Mouse (Mus musculus) heart, adult 18-20 months (tissue): ENCODE data around the gene Olfr131. TPM values are rescaled to one million over a fixed set of nuclear protein-coding genes. Genes with fewer than 3 reads are reported as not detected.
"Not testable (repeated sequence)": the region's sequence is repeated elsewhere in the genome, so short reads cannot be mapped to it uniquely, and the experiment has no call there.

ENCODE experiments used
- DNase-seq, 2 experiments: peaks; one replicate each; pipeline ENCODE4 v3.0.0; 2021 to 2022; ENCODE audit warnings: mixed read lengths in 1 of 2
- long read RNA-seq, 2 experiments: library from polyadenylated mRNA; stranded (forward); transcript quantifications; one replicate each; pipeline ENCODE4 v2.0.0; 2021
- total RNA-seq, 2 experiments: library from RNA; stranded (reverse); gene quantifications; 2 replicates each; pipeline ENCODE4 v1.2.3; 2021

Olfr131 gene
- total RNA-seq: not detected
- long read RNA-seq, experiment 1: 0 reads
- long read RNA-seq, experiment 2: 0 reads

DNA sequence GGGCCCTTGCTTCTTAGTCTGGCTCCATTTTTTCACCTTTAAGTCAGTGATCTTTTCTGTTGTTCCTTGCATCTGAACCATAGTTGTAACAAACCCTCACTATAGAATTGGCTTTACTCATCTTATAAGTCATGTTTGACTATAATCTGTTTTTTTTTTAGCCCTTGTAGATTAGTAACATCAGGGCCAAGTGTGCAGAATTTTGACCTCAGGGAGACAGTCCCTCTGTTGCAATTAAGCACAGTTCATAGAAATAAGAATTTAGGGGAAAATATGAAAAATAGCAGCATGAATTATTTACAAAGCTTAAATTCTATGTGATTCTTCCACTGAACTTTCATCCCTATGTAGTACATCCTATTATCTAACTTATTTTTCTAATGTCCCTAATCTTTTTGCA is at the start of gene Olfr131:
TSS of gene Olfr131 (minus strand) at position 101 of the 400 bp plus-strand sequence.
- DNase-seq: no peak

DNA sequence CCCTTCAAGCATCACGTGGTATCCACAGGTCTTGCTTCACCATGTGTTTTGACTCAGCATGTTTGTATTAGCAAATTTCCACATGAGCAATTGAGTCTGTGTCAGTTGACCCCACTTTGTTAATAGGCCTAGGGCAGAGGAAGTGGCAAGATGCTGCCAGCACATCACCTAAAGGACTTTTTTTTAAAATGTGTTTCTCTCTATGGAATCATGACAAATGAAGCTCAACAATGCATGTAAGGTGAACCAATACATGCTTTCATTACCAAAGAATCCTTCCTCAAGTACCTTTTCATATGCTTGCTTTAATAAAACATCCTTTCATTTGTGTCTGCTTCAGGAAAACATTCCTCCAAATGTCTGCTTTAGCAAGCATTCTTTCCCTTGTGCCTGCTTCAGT is 45.9 kb upstream of the Olfr131 start, which contains the start of gene Olfr132:
TSS of gene Olfr132 (minus strand) at position 101 of the 400 bp plus-strand sequence.
- no peak for DNase-seq

- DNase-seq: not testable (repeated sequence)
Measured at GRCm38 (mm10) chr17:38125371-38125770, 36.9 kb upstream of the Olfr131 start.

GRCm38 (mm10) chr17:38124199-38124598 is 35.7 kb upstream of the Olfr131 start:
- not testable (repeated sequence) for DNase-seq

DNA sequence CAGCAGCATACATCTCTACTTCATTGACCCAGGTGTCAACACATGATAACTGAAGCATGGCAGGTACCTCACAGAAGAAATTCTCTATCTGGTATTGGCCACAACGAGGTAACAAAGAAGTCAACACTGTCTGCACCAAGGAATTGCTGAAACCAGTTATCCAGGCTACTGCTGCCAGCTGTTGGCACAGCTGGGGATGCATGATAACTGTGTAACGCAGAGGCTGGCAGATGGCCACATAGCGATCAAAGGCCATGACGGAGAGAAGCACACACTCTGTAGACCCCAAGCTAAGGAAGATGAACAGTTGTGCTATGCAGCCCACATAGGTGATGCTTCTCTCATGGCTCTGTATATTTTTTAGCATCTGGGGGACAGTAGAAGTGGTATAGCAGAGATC is 6.1 kb downstream of the Olfr131 start:
- DNase-seq: no peak

GRCm38 (mm10) chr17:38063621-38064020 is 24.9 kb downstream of the Olfr131 start, which contains the start of gene Olfr130:
Olfr130 (plus strand) TSS chr17:38063921.
- DNase-seq: no peak

DNA sequence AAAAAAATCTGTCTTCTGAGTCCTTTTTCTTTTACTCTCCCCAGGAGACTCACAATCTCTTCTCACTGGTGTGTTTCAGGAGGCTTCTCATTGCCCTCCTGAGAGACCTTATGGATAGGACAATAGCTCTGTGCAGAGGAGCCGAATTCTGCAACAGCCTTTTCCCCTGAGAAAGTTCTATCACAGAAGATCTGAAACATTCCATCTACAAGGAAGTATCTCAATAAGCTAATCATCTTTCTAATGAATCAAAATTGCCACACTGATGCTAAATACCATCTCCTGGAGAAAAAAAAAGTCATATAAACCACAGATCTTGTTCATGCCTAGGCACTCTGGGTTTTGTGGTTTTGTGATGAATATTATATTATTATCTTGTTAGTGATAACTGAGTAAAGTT is 28.5 kb downstream of the Olfr131 start, which contains the start of gene Olfr129:
TSS of gene Olfr129 (minus strand) at position 101 of the 400 bp plus-strand sequence.
- DNase-seq: no peak

Other genes with a start within 250 kb of the Olfr131 start
- not detected for gene Olfr126, start 241.2 kb downstream of the Olfr131 start, total RNA-seq
- not detected for gene Olfr127, start 188.3 kb downstream of the Olfr131 start, total RNA-seq
- not detected for gene Olfr128, start 168.1 kb downstream of the Olfr131 start, total RNA-seq
- gene Olfr761, start 135.6 kb downstream of the Olfr131 start, total RNA-seq: not detected
- not detected for gene Olfr129, start 28.6 kb downstream of the Olfr131 start, total RNA-seq
- not detected for gene Olfr130, start 24.8 kb downstream of the Olfr131 start, total RNA-seq
- gene Olfr132, start 45.8 kb upstream of the Olfr131 start, total RNA-seq: not detected
- not detected for gene Olfr133, start 56.6 kb upstream of the Olfr131 start, total RNA-seq
- gene Olfr134, start 82.7 kb upstream of the Olfr131 start, total RNA-seq: not detected
- gene Olfr135, start 115.6 kb upstream of the Olfr131 start, total RNA-seq: not detected
- not detected for gene Olfr138, start 172.3 kb upstream of the Olfr131 start, total RNA-seq
- not detected for gene Olfr137, start 218.9 kb upstream of the Olfr131 start, total RNA-seq
- gene Olfr136, start 241.1 kb upstream of the Olfr131 start, total RNA-seq: not detected